Mouse (Mus musculus) cortical plate, adult 2 months (tissue): ENCODE data around the gene Sun1.

Experiments used
- CTCF ChIP-seq: fragments of 200-500 bp; IDR thresholded peaks from 2 replicates; pipeline ENCODE4 v1.5.1; 2011; ENCODE audit warnings: mild to moderate bottlenecking, control low read depth, low read length; ENCODE audit not compliant: insufficient read depth; ENCODE audit errors: extremely low read depth
- POLR2A ChIP-seq: fragments of 200-500 bp; IDR thresholded peaks from 2 replicates; pipeline ENCODE4 v1.6.1; 2011; ENCODE audit warnings: mild to moderate bottlenecking, low read length, control low read depth; ENCODE audit not compliant: insufficient read depth; ENCODE audit errors: extremely low read depth

DNA sequence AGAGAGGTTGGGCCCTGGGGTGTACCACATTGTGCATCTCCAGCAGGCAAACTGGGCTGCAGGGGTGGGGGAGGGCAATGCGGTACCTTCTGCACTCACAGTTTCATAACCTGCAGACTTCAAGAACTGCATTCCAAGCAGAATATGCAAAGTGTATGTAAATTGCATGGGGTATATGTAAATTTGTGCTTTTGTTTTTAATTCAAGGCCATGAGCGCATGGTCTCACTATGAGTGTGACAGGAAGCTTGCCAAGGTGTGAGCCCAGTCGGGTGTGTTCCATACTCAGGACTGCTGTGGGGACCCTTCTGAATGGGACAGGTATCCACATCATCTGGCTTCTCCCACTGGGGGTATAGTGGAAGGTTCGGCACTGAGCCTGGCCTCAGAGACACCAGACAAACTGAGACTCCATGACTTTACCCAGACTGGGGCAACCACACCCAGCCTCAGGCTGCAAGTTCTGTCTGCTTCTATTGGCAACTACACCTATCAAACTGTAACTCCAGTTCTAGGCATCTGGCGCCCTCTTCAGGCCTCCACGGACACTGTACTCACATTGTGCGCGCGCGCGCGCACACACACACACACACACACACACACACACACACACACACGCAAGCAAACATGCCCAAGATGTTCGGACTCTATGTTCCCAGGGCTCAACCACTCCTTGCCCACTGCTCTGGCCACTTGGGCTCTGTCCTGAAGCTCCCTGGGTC, 83.2 kb downstream of the Sun1 start:
- TF ChIP-seq CTCF (no peak), POLR2A (no peak)
